Mouse (Mus musculus): Measurements from ENCODE around the gene Gm49352.
"Not testable (repeated sequence)": the region's sequence is repeated elsewhere in the genome, so short reads cannot be mapped to it uniquely, and the experiment has no call there.

Gene Gm49352

DNA sequence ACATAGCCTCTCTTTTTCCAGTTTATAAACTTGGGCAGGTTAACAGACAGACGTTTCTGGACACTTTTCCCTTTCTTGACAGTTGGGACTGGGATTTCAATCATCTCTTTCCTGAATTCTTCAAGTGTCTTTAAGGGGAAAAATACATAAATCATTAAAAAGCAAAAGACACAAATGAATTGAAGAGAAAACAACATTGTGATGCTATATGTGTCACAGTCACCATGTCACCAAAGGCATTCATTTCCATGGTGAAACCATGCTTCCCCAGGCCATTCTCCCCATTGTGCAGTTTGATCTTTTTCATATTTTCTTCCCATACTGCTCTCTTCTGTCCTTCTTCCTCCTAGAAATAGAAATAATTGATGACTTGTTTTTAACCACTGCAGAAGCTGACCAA lies at the start of gene Gm49352:
TSS of gene Gm49352 (minus strand) at position 101 of the 400 bp plus-strand sequence.
- not testable (repeated sequence) for DNase-seq (ENCODE audit: low read depth, low spot score)

- no peak for DNase-seq (ENCODE audit: low read depth, low spot score)
Measured at GRCm38 (mm10) chr13:61570027-61570426, 2.1 kb upstream of the Gm49352 start, which contains the start of gene Cts3. Cts3 (minus strand) TSS chr13:61570127.

GRCm38 (mm10) chr13:61541631-61542030 lies 26.3 kb downstream of the Gm49352 start, which contains the start of gene Ctsm:
Ctsm (minus strand) TSS chr13:61541839.
- no peak for DNase-seq (ENCODE audit: low read depth, low spot score)

Data from retina, postnatal 7 days (tissue).